Mouse (Mus musculus) liver, embryonic 14.5 days (tissue): ENCODE results near the gene Tomm5.

ENCODE experiments used
- CTCF ChIP-seq: IDR thresholded peaks from 2 replicates; pipeline ENCODE4 v1.5.1; 2016; ENCODE audit warnings: antibody characterized with exemption, low read depth, control low read depth
- EP300 ChIP-seq: IDR thresholded peaks from 2 replicates; pipeline ENCODE4 v1.6.1; 2016; ENCODE audit warnings: antibody characterized with exemption, low read depth

DNA sequence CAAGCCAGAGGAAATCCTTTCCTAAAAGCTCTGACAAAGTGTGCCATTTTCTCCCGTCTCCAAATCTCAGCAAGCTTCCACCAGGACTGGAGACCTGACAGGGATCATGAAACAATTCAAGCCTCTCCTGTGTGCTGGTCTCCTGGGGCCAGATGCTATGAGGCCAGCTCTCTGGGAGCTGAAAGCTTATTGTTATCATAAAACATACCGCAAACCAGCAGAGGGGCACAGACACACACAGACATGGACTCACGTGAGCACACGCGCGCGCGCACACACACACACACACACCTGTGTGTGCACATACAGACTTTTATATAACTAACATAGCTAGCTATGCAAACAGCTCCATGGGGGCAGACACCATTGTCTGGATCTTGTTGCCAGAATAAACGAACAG, 25.0 kb downstream of the Tomm5 start:
- no peak for TF ChIP-seq CTCF
- TF ChIP-seq EP300, result no peak
